Mouse (Mus musculus) CH12.LX (cell line): ENCODE results near the gene C1qtnf9.

Source experiments
- CTCF ChIP-seq, 2 experiments: IDR thresholded peaks in 1 of 2; conservative IDR thresholded peaks in 1 of 2; 2 replicates each; pipeline ENCODE4 v1.5.1; 2011 to 2012; ENCODE audit warnings: low read depth in 2 of 2, low read length in 2 of 2, improper control_type of control experiment in 1 of 2, inconsistent platforms in 1 of 2, mild to moderate bottlenecking in 1 of 2, moderate library complexity in 1 of 2
- ELF1 ChIP-seq: IDR thresholded peaks from 2 replicates; pipeline ENCODE4 v1.6.1; 2014; ENCODE audit warnings: low read depth, mild to moderate bottlenecking, inconsistent platforms, low read length, improper control_type of control experiment
- ETS1 ChIP-seq: conservative IDR thresholded peaks from 2 replicates; pipeline ENCODE4 v1.6.1; 2012; ENCODE audit warnings: low read depth, mild to moderate bottlenecking, inconsistent platforms, low read length, improper control_type of control experiment, moderate library complexity
- GABPA ChIP-seq: IDR thresholded peaks from 2 replicates; pipeline ENCODE4 v1.6.1; 2012; ENCODE audit warnings: low read depth, low read length, improper control_type of control experiment, inconsistent platforms; ENCODE audit not compliant: insufficient replicate concordance
- JUN ChIP-seq: IDR thresholded peaks from 2 replicates; pipeline ENCODE4 v1.6.1; 2011; ENCODE audit warnings: low read depth, mild to moderate bottlenecking, low read length, improper control_type of control experiment, moderate library complexity; ENCODE audit not compliant: insufficient read depth
- JUND ChIP-seq: conservative IDR thresholded peaks from 2 replicates; pipeline ENCODE4 v1.6.1; 2011; ENCODE audit warnings: low read depth, low read length, improper control_type of control experiment
- MAX ChIP-seq: IDR thresholded peaks from 2 replicates; pipeline ENCODE4 v1.6.1; 2011; ENCODE audit warnings: low read length, improper control_type of control experiment
- MYC ChIP-seq: IDR thresholded peaks from 2 replicates; pipeline ENCODE4 v1.6.1; 2011; ENCODE audit warnings: low read depth, mild to moderate bottlenecking, improper control_type of control experiment, low read length
- POLR2A ChIP-seq: IDR thresholded peaks from 2 replicates; pipeline ENCODE4 v1.6.1; 2011; ENCODE audit warnings: low read depth, mild to moderate bottlenecking, improper control_type of control experiment, low read length
- SMC3 ChIP-seq: IDR thresholded peaks from 2 replicates; pipeline ENCODE4 v1.6.1; 2011; ENCODE audit warnings: low read depth, low read length, improper control_type of control experiment
- TBP ChIP-seq: conservative IDR thresholded peaks from 2 replicates; pipeline ENCODE4 v1.6.1; 2011; ENCODE audit warnings: low read depth, low read length, improper control_type of control experiment
- ZNF384 ChIP-seq: IDR thresholded peaks from 2 replicates; pipeline ENCODE4 v1.6.1; 2012; ENCODE audit warnings: low read depth, low read length, improper control_type of control experiment, inconsistent platforms

DNA sequence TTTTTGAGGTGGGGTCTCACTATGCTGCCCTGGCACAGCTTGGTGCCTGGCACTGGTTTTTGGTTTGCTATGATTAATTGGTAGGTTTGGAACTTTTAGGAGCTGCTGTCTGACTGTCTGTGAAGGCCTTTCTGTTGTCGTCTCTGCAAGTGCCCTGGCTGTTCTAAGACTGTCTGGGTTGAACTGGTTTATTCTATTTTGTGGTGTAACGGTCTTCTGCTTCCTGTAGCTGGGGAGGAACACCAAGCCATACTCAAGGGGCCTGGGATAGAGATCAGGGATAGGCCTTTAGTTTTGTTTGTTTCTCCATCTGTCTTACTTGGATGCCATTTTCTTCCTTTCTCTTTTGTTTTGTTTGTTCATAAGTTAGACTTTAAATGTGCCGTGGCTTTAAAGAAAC is 46.0 kb upstream of the C1qtnf9 start:
- no peak for TF ChIP-seq MYC
- TF ChIP-seq CTCF (conservative IDR thresholded peaks at IDR 0.05 in 1 of 2, IDR thresholded peaks at IDR 0.05 in 1 of 2; ENCODE audit: low read depth in 2 of 2, low read length in 2 of 2), result no peak
- TF ChIP-seq TBP, result no peak
- TF ChIP-seq SMC3, result no peak
- TF ChIP-seq JUND, result no peak
- no peak for TF ChIP-seq ELF1
- TF ChIP-seq POLR2A, result no peak
- TF ChIP-seq ZNF384, result no peak
- TF ChIP-seq MAX, result no peak
- no peak for TF ChIP-seq JUN
- no peak for TF ChIP-seq ETS1
- TF ChIP-seq GABPA, result no peak
